Mouse (Mus musculus) erythroblast, embryonic 14.5 days (primary cell): ENCODE results near the gene Mob4.

Experiments
- GATA1 ChIP-seq: IDR thresholded peaks from 2 replicates; pipeline ENCODE4 v1.6.1; 2012; ENCODE audit warnings: low read length, inconsistent platforms, mixed read lengths
- TAL1 ChIP-seq: IDR thresholded peaks from 3 replicates; pipeline ENCODE4 v1.6.1; 2012; ENCODE audit warnings: low read length, inconsistent platforms, mixed read lengths

GRCm38 (mm10) chr1:55087932-55088610, 43.0 kb upstream of the Mob4 start, which contains the start of the genes Hspe1 and Hspd1:
- TF ChIP-seq GATA1: no peak
- no peak for TF ChIP-seq TAL1
